Mouse (Mus musculus): ENCODE data around the gene Pitpna. TPM values are rescaled to one million over a fixed set of nuclear protein-coding genes. Genes with fewer than 3 reads are reported as not detected.
"Not testable (repeated sequence)": the region's sequence is repeated elsewhere in the genome, so short reads cannot be mapped to it uniquely, and the experiment has no call there.

Pitpna gene
- total RNA-seq (2021) = 100 to 1,000 TPM; 312 to 321 TPM
- long read RNA-seq, experiment 1, partial matches to known transcripts = 29 of 320 reads
- long read RNA-seq, experiment 1, other reads (novel, unspliced or antisense) = 291 of 320 reads
- long read RNA-seq, experiment 2, partial matches to known transcripts = 28 of 461 reads
- long read RNA-seq, experiment 2, other reads (novel, unspliced or antisense) = 433 of 461 reads

GRCm38 (mm10) chr11:75587493-75588284, at the start of gene Pitpna:
Gene Pitpna (plus strand): TSS chr11:75588097.
- DNase-seq (ENCODE audit: low spot score in 2 of 2) = peak; percentile 94 to 95

DNA sequence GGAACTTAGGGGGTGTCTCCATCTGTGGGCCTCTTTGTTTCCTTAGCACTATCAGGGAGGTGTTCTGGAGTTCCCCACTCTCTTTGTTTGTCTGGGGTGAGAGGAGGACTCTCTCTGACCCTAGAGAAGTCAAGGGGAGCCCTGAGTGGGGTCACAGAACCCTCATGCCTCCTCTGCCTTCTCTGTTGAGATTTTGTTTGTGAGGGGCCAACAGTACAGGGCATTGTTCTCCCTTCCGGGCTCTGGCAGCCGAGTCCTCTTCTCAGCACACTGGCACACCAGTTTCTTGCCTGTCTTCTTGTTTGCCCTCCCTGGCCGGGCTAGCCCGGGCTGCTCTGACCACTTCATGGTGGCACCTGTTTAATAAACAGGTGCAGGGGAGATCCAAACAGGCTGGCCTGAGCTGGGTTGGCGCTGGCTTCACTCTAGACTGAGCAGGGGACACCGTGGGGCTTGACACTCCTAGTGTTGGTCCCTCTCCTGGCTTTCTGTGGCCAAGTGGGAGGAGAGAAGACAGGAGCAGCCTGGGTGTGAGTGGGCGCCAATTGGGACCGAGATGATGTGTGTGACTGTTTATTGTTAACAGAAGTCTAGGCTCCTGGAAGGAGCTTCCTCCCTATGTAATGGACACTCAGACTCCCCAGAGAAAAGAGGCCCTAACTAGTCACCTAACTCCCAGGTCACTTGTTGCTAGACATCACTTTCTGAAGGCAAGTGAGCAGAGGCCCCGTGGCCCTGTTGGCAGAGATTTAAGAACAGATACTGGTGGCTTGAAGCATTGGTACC, 49.5 kb upstream of the Pitpna start:
- no peak for DNase-seq (ENCODE audit: low spot score in 2 of 2)

GRCm38 (mm10) chr11:75538970-75539299, 49.0 kb upstream of the Pitpna start:
- DNase-seq (ENCODE audit: low spot score in 2 of 2) = no peak

DNA sequence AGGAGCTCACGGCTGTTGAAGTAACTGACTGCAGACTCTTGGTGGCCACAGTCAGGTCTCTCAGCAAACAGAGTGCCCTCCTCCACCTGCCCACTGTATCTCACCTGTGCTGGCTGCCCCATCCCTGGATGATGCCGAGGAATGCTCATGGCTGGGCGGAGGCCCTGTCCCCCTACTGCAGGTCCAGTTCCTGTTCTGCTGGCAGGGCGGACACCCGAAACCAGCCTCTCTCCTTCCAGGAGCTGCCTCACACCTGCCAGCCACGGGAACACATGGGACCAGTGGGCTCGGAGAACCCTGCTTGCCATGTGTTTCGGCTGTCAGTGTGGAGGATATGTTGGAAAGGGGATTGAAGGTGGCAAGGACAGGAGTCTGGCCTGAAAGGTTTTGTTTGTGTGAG, 47.7 kb upstream of the Pitpna start:
- DNase-seq (ENCODE audit: low spot score in 2 of 2) = no peak

DNA sequence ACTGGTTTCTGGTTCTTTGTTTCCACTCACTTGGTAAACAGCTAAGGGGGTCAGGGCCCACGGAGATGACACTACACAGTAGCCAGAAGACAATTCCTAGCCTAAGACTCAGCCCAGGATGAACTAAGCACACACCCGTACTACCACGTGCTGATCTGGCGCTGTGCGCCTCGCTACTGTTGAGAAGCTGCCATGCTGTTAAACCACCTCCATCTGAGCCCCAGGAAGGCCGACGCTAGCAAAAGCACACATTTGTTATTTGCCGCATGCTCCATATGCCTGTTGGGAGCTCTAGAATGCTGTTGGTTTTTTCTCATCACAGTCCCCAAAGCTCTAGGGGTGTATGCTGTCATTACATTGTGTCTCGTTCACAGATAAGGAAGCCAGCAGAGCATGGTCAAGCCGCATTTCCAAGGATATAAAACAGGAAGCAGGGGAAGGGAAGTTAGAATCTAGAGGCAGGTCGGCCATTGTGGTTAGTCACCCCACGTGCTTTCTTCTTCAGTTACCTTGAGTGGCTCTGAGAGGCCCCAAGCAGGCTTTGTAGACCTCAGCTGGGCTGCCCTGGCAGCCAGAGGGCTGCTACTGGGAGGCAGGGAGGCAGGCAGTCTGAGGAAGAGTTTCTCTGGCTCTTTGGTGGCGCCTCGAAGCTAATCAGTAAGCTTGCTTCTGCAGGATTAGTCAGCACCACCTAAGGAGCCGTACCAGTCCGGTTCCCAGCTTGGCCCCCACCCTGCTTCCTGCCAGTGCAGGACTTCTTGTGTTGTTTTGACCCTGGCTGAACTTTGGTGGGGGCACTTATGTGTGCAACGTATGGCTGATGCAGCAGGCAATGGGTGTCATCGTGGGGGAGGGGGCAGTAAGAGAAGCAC, 47.0 kb upstream of the Pitpna start:
- peak; percentile 59 to 80 for DNase-seq (ENCODE audit: low spot score in 2 of 2)

DNA sequence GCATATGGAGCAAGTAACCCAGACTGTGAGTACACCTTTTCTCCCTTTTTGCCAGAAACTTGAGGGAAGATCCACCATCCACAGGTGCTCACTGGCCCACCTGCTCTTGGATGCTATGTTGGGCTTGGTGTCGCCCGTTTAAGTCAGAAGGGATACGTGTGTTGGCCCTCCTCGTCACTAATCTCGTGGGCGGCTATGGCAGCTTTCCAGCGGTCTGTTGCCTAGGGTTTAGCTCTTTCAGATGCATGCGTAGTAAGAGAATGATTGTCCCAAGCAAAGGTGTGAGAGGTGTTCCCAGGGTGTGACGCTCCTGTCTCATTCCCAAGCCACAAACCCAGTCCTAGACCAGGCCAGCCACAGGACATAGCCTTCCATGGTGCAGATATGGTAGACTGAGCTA, 43.2 kb upstream of the Pitpna start:
- no peak for DNase-seq (ENCODE audit: low spot score in 2 of 2)

- DNase-seq (ENCODE audit: low spot score in 2 of 2) = no peak
Measured at GRCm38 (mm10) chr11:75546057-75546456, 41.8 kb upstream of the Pitpna start.

DNA sequence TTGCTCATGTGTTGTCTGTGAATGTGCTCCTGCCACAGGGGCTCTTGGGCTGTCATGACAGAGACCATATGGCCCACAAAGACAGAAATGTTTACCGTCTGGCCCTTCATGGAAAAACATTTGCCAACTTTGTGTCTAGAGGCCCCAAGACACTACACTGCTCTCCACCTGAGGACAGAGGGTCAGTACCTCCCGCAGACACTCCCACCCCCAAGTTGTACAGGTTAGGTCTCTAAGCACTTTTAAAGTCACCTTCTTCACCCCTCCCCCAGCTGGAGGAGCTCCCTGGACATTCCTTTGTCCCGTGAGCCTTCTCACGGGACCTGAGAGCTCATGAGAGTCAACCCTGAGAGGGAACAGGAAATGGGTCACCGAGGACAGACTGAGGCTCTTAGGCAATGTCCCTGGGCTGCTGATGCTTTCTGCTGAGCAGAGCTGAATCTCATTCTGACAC, 38.2 kb upstream of the Pitpna start:
- no peak for DNase-seq (ENCODE audit: low spot score in 2 of 2)

GRCm38 (mm10) chr11:75550200-75550946, 37.5 kb upstream of the Pitpna start:
- DNase-seq (ENCODE audit: low spot score in 2 of 2) = no peak

DNA sequence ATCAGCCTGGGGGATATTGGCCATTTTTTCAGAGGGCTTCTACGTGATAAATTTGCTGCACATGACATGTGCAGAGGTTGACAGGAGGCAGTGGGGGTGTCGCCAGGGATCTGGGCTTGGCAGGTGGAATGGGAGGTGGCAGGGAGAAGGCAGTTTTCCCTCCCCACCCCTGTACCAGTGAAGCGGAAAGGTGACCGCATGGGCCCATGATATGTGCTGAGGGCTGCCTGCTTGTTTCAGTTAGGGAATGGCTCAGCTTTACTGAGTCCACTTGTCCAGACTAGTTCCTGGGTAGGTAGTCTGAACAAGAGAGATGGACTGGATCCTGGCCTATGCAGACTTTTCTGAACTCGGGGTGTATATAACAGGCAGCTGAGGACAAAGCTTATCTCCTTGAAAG, 36.6 kb upstream of the Pitpna start:
- no peak for DNase-seq (ENCODE audit: low spot score in 2 of 2)

DNA sequence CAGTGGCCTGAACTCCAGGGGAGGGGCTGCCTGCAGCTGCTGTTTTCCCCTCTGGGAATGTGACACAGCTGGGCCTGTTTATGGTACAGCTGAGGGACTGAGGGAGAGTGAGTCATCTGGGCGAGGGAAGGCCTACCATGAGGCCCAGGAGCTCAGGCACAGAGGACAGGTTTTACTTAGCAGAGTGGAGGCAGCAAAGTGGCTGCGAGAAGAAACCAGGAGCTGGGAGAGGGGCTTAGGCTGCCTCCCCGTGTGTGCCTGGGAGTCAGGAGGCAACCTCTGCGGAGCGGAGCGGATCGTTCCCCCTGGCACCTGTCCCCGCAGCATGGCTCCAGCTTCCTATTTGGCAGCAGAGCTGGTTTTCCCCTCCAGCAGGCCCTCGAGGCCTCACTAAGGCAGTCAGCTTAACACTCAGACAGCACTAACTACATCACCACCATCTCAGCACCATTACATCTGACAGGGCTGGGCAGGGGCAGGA, 35.9 kb upstream of the Pitpna start:
- no peak for DNase-seq (ENCODE audit: low spot score in 2 of 2)

GRCm38 (mm10) chr11:75552906-75553482, 34.9 kb upstream of the Pitpna start:
- DNase-seq (ENCODE audit: low spot score in 2 of 2) = no peak

DNA sequence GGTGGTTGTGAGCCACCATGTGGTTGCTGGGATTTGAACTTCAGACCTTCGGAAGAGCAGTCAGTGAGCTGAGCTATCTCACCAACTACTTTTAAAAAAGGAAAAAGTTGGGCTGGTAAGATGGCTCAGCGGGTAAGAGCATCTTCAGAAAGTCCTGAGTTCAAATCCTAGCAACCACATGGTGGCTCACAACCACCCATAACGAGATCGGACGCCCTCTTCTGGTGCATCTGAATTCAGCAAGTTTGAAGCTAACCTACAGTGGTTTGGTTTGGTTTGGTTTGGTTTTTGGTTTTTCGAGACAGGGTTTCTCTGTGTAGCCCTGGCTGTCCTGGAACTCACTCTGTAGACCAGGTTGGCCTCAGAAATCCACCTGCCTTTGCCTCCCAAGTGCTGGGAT, 31.9 kb upstream of the Pitpna start:
- not testable (repeated sequence) for DNase-seq (ENCODE audit: low spot score in 2 of 2)

DNA sequence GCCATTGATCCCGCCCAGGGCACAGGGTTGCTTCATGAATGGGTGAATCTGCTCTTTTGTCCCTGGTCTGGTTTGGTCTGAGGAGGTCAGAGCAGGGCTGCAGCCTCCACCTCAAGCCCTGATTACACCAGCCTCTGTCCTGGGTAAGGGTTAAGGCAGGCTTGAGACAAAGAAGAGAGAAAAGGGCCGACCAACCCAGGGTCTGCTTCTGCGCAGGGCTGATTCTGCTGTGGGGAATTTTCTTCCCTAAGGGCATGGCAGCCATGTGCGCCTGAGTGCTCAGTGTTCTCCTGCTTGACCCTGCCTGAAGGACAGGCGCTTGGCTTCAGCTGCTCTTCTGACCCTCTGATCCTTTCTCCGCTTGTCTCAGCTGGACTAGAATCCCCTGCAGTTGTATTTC, 30.8 kb upstream of the Pitpna start:
- no peak for DNase-seq (ENCODE audit: low spot score in 2 of 2)

DNA sequence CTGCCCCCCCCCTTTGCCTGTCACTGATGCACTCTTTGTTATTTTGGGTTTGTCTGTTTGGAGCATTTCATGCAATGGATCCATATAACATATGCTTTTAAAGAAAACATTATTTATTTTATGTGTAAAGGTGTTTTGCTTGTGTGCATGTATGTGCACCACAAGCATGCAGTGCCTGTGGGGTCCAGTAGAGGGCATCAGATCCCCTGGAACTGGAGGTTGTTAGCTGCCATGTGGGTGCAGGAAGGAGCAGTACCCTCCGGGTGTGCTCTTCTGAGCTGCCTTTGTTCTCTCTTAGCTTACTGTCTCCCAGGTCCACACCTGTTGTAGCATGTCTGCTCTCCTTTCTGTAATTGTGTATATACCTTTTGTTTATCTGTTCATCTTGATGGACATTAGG, 29.8 kb upstream of the Pitpna start:
- no peak for DNase-seq (ENCODE audit: low spot score in 2 of 2)

DNA sequence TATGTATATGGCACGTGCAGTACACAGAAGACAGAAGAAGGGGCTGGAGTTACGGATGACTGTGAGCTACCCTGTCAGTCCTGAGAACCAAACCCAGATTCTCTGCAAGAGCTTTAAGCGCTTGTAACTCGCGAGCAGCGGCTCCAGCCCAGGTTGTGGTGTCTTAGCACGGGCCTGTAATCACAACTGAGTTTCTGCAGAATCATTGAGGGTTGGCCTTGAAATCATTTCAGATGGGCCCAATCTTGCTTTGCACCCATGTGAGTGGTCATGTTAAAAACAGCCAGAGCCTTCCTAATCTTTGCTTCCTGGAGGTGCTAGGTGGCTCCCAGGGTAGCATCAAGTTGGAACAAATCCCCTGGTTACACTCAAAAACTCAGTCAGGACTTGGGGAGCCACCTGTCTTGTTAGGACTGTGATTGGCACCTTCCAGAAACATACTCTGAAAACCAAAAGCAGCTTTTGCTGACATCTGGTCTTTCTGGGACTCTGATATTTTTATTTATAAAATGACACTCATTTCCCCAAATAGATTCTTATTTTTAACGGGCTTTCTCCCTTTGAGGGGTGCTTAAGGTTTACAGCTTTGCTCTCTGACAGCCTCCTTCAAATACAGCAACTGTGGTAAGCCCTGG, 27.9 kb upstream of the Pitpna start:
- peak in 1 of 2 experiments; percentile 52 for DNase-seq (ENCODE audit: low spot score in 2 of 2)

DNA sequence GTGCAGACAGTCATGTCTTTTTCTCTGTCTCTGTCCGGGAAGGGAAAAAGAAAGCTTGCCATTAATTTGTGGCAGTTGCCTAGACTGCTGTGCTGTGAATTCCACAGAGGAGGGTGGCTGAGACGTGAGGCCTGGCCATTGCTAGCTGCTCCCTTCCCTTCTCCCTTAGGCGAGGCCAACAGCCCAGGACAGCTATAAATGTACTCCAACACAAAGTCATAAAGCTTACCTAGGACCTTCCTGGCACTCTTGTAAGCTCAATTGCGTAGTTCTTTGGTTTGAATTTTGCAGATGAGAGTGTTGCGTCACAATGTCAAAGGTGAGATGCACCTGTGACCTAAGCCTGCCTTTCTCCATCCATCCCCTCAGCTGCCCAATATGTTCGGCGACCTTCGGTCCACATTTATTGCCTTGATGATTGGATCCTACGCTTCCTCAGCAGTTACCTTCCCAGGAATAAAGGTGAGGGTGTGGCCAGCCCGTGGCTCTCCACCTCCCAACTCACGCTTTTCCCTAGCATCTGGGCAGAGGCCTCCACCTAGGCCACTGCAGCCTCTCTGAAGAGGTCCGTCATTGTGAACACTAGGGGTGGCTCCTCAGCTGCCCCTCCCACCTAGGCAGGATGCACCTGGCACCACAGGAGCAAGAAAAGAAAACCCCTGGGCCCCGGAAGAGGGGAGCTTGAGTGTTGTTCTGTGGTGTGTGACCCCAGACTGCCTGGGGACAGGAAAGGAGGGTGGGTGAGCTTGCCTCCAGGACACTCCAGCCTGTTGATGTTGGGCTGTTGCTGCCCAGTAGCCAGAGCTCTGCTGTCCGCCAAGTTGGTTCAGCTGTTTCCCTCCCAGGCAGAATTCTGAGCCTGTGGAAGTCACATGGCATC, 27.1 kb upstream of the Pitpna start:
- no peak for DNase-seq (ENCODE audit: low spot score in 2 of 2)

DNA sequence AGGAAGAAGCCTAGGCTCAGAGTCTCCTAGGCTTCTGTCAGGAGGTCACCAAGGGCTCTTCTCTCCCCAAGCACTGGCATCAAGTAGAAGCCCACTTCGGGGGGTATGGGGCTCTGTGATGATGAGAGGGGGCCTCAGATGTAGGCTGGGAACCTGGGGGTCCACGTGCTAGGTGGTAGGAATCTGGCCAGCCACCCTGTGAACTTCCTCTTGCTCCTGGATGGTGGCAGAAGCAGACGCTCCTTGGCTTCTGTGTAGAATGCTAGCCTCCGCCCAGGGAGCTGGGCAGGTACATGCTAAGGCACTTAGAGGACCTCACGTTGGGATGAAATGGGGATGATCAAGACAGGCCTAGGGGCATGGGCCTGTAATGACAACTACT, 26.5 kb upstream of the Pitpna start:
- no peak for DNase-seq (ENCODE audit: low spot score in 2 of 2)
